Mouse (Mus musculus) layer of hippocampus, adult 11-12 months (tissue): Measurements from ENCODE around the gene Smdt1.
"Not testable (repeated sequence)": the region's sequence is repeated elsewhere in the genome, so short reads cannot be mapped to it uniquely, and the experiment has no call there.

Source experiments
- DNase-seq: peaks from one replicate; pipeline ENCODE4 v3.0.0; 2022; ENCODE audit warnings: low spot score

The Smdt1 gene

GRCm38 (mm10) chr15:82343368-82344287 lies 4.9 kb downstream of the Smdt1 start:
- no peak for DNase-seq

GRCm38 (mm10) chr15:82344971-82345370 lies 6.2 kb downstream of the Smdt1 start:
- no peak for DNase-seq

- DNase-seq: peak; percentile 99
Observed at GRCm38 (mm10) chr15:82345820-82346470, 7.2 kb downstream of the Smdt1 start.

- no peak for DNase-seq
Observed at GRCm38 (mm10) chr15:82346580-82347302, 8.0 kb downstream of the Smdt1 start.

GRCm38 (mm10) chr15:82347303-82347676 lies 8.5 kb downstream of the Smdt1 start:
- DNase-seq: no peak

- DNase-seq: no peak
Observed at GRCm38 (mm10) chr15:82347852-82348251, 9.1 kb downstream of the Smdt1 start.

GRCm38 (mm10) chr15:82348258-82348998 lies 9.7 kb downstream of the Smdt1 start:
- no peak for DNase-seq

- DNase-seq: no peak
Observed at GRCm38 (mm10) chr15:82348999-82349341, 10.2 kb downstream of the Smdt1 start.

GRCm38 (mm10) chr15:82350349-82350748 lies 11.6 kb downstream of the Smdt1 start:
- DNase-seq: no peak

GRCm38 (mm10) chr15:82351480-82351879 lies 12.7 kb downstream of the Smdt1 start:
- no peak for DNase-seq

GRCm38 (mm10) chr15:82353078-82353744 lies 14.5 kb downstream of the Smdt1 start:
- DNase-seq: no peak

- DNase-seq: no peak
Observed at GRCm38 (mm10) chr15:82353745-82354113, 15.0 kb downstream of the Smdt1 start.

- DNase-seq: peak; percentile 97
Observed at GRCm38 (mm10) chr15:82354126-82354945, 15.6 kb downstream of the Smdt1 start, which contains the start of gene Ndufa6. TSS of gene Ndufa6 (minus strand) at chr15:82354322.

GRCm38 (mm10) chr15:82358431-82359260 lies 19.9 kb downstream of the Smdt1 start:
- no peak for DNase-seq

- DNase-seq: no peak
Observed at GRCm38 (mm10) chr15:82361459-82362018, 22.8 kb downstream of the Smdt1 start.

- no peak for DNase-seq
Observed at GRCm38 (mm10) chr15:82362234-82362633, 23.5 kb downstream of the Smdt1 start.

GRCm38 (mm10) chr15:82363801-82364200 lies 25.0 kb downstream of the Smdt1 start:
- DNase-seq: not testable (repeated sequence)

- DNase-seq: not testable (repeated sequence)
Observed at GRCm38 (mm10) chr15:82364561-82364960, 25.8 kb downstream of the Smdt1 start.

GRCm38 (mm10) chr15:82368146-82368545 lies 29.4 kb downstream of the Smdt1 start:
- DNase-seq: no peak
